Mouse (Mus musculus) megakaryocyte progenitor cell, adult 5-6 weeks (primary cell): ENCODE data around the gene Rock2. TPM values are rescaled to one million over a fixed set of nuclear protein-coding genes. Genes with fewer than 3 reads are reported as not detected.
A peak's percentile ranks its signal among the peaks of the same experiment; 100 is the strongest.

Source experiments
- ATAC-seq: replicated peaks from 2 replicates; pipeline ENCODE4 v1.8.0; 2016; ENCODE audit warnings: mild to moderate bottlenecking, moderate TSS enrichment, inconsistent platforms; ENCODE audit not compliant: poor library complexity
- total RNA-seq, 2 experiments: library from RNA; stranded (forward) in 1 of 2; stranded (reverse) in 1 of 2; fragments of 157-497, 149-512 nt in 1 of 2; fragments of 200-1000 nt in 1 of 2; gene quantifications; 2 replicates each; pipeline versions ENCODE4 v1.2.3 to v1.2.4; 2015 to 2017

Gene Rock2
- total RNA-seq, 2 experiments from 2014 or later, result 45.8 to 64.2 TPM

- ATAC-seq, result peak; percentile 15; the same call in 1 of the 2 replicates
Measured at GRCm38 (mm10) chr12:16870405-16871068, 24.2 kb upstream of the Rock2 start.

- ATAC-seq, result no peak
Measured at GRCm38 (mm10) chr12:16872006-16872405, 22.7 kb upstream of the Rock2 start.

- ATAC-seq, result no peak
Measured at GRCm38 (mm10) chr12:16872926-16873464, 21.7 kb upstream of the Rock2 start.

GRCm38 (mm10) chr12:16873549-16873948 lies 21.1 kb upstream of the Rock2 start:
- no peak for ATAC-seq

- ATAC-seq, result no peak
Measured at GRCm38 (mm10) chr12:16874086-16874485, 20.6 kb upstream of the Rock2 start.

DNA sequence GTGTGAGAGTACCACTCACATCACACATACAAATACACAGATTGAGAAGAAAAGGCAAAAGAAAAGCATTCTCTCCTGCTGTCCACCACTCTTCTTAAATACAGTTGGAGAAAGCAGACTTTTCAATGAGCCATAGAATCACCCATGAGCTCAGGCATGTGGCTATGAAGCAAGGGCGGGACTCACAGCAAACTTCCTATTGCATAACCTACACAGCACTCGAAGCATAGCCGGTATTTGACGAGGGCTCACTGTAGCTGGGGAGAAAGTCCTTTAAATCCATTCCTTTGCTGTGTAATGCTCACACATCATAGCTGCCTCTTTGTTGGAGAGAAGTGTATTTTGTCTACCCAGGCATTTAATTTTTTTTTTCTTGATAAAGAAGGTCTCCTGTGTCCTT lies 19.4 kb upstream of the Rock2 start:
- peak; percentile 71 for ATAC-seq

- peak; percentile 57 for ATAC-seq
Measured at GRCm38 (mm10) chr12:16875678-16876077, 19.0 kb upstream of the Rock2 start.

DNA sequence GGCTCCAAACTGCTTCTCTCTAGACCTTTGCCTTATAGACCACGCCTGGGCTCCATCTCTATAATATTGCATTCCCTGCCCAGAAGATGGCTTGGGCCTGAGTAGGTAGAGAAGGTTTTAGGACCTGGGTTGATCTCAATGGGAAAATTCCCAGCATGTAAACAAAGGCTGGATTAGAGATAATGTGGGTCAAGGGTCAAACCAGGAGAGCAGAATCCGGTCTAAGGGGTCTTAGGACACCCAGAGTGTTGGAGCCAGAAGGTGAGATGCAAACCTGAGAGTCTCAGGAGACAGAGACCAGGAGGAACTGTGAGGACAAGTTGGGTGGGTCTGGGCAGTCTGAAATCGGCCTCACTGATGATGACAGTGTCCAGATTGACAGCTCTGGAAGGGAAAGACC lies 18.0 kb upstream of the Rock2 start:
- ATAC-seq, result no peak

GRCm38 (mm10) chr12:16877141-16877540 lies 17.6 kb upstream of the Rock2 start:
- no peak for ATAC-seq

- no peak for ATAC-seq
Measured at GRCm38 (mm10) chr12:16877679-16878078, 17.0 kb upstream of the Rock2 start.

- ATAC-seq, result no peak
Measured at GRCm38 (mm10) chr12:16879369-16879768, 15.3 kb upstream of the Rock2 start.

GRCm38 (mm10) chr12:16880077-16880476 lies 14.6 kb upstream of the Rock2 start:
- ATAC-seq, result peak; percentile 22; the same call in 1 of the 2 replicates

DNA sequence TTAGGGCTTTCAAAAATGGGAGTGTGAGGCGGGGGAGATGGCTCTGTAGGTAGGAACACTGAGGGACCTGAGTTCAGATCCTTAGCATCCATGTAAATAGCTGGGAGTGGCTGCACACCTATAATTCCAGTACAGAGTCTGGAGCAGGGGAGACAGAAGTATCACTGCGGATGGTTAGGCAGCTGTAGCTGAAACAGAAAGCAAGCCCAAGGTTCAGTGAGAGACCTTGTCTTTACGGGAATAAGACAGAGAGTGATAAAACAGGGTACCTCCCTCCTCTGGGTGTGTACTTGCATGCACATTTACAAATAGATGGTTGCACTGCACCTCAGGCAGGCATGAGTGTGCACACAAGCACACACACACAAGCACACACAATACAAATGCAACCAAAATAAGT lies 12.3 kb upstream of the Rock2 start:
- ATAC-seq, result no peak

DNA sequence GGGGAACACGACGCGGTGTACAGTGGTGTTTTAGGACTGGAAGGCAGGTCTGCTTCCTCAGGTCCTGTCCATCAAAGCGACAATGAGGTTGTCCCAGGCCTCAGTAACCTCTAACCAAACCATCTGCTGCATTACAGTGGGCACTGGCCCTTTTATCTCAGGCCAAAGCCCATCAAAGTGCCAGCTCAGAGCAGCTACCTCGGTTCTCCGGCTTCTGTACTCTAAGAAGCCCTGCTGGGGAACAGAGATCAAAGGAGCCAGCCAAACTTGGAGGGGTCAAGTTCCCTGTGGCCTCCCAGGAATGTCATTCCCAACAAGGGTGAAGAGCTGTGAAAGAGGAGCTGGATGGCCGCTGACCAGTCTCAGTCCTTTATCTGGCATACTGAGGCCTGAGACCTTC lies 11.6 kb upstream of the Rock2 start:
- ATAC-seq, result no peak

- ATAC-seq, result no peak
Measured at GRCm38 (mm10) chr12:16884534-16884933, 10.2 kb upstream of the Rock2 start.

- ATAC-seq, result no peak
Measured at GRCm38 (mm10) chr12:16886354-16886753, 8.3 kb upstream of the Rock2 start.

GRCm38 (mm10) chr12:16893039-16893438 lies 1.7 kb upstream of the Rock2 start:
- ATAC-seq, result no peak

DNA sequence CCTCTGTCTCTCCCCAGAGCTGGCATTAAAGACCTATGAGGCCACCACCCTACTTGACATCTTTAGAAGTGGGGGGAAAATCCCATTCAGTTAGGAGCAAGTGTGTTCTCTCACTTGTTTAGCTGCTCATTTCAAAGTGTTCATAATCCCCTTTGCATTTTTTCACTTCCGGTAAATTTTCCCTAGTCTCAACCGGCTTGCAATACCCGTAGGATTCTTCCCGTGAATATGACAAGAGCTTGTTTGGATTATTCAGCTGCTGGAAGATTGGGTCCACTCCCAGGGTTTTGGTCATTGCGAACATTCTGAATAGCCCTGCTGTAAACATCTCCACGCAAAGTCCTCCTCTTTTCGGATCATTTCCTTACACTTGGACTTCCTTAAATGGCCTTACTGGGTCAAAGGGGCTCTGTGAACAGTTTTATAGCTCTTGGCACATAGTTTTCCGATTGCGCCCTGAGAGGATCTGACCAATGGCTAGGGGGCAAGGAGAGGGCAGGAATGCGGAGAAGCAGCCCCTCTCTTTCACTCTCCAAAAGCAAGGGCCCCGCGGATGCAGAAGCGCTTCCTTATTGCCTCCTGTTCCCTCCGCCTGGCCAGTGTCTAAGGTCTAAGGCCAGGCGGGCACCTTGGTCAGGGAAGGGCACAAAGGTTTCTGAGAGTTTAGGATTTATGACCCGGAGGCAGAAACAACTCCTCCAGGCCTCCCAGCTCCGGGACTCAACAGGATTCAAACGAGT lies 869 bp upstream of the Rock2 start:
- ATAC-seq, result peak; percentile 45

DNA sequence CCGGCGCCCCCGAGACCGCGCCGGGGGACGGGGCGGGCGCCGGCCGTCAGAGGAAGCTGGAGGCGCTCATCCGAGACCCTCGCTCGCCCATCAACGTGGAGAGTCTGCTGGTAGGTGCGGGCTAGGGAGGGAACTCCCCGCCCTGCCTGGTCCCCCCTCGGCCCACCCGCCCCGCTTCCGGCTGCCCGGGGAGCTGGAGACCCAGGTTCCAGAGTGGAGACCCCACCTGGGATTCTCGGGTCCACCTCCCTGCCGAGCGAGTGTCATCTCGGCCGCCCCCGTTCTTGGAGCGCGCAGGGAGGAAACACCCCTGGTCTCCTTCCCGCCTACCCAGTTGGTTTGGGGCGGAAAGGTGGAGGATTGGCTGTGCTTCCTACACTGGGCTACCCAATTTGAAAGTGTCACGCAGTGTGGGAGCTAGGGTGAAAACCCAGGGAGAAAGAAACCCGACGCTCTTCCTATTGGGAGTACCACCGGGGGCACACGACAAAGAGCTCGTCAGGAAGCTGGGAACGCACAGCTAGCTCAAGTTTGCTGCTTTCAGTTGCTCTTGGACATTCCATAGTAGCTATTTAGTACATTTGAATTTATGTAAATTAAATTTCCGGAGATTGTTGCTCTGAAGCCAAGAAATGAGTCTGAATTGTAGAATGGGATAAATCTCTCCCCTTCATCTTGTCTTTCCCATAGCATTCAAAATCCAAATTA lies 680 bp downstream of the Rock2 start:
- peak; percentile 18 for ATAC-seq

DNA sequence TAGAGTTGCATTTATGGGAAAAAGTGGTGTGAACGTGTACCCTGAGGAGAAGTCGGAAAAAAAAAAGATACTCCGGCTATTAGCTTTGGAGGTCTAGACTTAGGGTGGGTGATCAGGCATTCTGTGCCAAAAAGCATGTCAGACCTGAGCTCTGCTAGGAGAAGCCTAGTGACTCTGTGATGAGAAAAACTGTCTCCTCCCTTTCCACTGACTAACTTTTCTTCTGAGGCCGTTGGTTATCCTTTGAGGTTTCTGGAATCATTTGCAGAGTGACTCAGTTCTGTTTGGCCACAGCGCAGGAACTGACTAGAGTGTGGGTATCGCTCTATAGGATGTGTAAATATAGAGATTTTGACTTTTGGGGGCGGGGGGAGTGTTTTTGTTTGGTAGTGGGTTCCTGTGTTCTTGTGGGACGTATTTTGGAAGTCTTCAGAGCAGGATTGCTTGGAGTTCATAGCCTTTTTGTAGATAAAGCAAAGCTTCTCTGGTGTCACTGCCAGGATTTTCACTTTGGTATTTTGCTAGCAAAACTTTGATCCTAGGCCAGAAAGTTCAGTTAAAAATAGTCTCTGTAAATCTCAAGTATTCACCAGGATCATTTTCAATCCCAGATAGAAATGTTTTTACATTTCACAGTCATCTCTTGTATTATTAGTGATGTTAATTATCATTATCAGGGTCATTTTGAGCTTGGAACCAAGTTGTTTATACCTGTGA lies 1.5 kb downstream of the Rock2 start:
- no peak for ATAC-seq

DNA sequence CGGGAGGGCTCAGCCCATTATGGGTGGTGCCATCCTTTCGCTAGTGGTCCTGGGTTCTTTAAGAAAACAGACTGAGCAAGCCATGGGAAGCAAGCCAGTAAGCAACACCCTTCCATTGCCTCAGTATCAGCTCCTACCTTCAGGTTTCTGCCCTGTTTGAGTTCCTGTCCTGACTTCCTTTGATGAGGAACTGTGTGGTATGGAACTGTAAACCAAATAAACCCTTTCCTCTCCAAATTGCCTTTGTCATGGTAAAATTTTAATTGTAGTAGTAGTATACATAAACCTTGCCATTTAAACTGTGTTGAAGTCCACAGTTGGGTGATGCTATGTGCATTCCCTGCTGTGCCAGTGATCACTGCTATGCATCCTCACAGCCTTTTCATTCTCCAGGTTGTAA lies 2.5 kb downstream of the Rock2 start:
- ATAC-seq, result no peak
